Mouse (Mus musculus): ENCODE data around the gene Itga8.

Gene Itga8

GRCm38 (mm10) chr2:12085492-12085891, 216.2 kb downstream of the Itga8 start:
- DNase-seq (ENCODE audit: low spot score), result no peak

- DNase-seq (ENCODE audit: low spot score), result no peak
Measured at GRCm38 (mm10) chr2:12084341-12084740, 217.4 kb downstream of the Itga8 start.

GRCm38 (mm10) chr2:12077266-12077891, 224.3 kb downstream of the Itga8 start:
- no peak for DNase-seq (ENCODE audit: low spot score)

GRCm38 (mm10) chr2:12065669-12066399, 235.9 kb downstream of the Itga8 start:
- no peak for DNase-seq (ENCODE audit: low spot score)

GRCm38 (mm10) chr2:12060034-12060723, 241.5 kb downstream of the Itga8 start:
- DNase-seq (ENCODE audit: low spot score), result peak; percentile 27

All from ovary, postnatal 36 days (tissue).